Mouse (Mus musculus) activated CD4-positive, CD25-positive, alpha-beta regulatory T cell, adult 4 months (primary cell): Measurements from ENCODE around the gene Snta1. TPM values are rescaled to one million over a fixed set of nuclear protein-coding genes. Genes with fewer than 3 reads are reported as not detected.

Experiments used
- ATAC-seq: one replicate; pipeline ENCODE4 v1.8.0; 2017
- polyA plus RNA-seq, 2 experiments: library from polyadenylated mRNA; unstranded; fragments of 100-300 nt; shearing (Covaris generic); gene quantifications; one replicate each; pipeline ENCODE4 v1.2.1; 2017

Gene Snta1
- polyA plus RNA-seq, 2 experiments from 2014 or later = not detected

DNA sequence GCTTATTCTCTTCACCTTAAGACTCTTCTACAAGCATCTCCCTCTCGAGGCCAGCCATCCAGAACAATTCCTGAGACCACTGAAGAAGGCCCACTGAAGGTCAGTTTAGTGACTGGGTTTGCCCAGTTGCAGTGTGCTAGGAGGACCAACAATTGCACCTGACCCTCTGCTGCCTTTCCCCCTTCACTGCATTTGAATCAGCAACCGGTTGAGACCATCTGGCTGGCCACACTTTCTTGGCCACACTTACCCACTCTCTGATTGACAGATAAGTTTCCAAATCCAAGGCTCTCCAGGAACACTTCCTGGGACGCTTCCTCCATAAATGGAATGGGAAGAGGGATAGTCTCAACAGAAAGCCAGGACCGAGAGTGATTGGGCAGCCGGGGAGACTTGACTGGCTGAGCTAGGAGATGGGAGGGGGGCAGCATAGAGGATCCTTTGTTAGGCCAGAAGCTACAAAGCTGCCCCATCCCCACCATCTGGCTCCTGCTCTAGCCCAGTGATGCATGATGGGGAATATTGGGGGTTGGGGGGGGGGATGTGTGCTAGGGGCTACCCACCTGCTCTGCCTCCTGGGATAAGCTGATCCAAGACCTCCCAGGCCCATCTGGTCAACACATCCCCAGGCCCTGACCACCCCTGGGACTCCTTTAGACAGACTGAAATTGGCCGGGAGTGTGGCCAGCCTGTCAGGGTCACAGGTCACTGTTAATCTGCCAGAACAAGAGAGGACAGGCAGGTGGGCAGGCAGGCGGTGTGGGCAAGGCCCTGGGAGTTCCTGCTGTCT is 13.2 kb upstream of the Snta1 start:
- no peak for ATAC-seq

DNA sequence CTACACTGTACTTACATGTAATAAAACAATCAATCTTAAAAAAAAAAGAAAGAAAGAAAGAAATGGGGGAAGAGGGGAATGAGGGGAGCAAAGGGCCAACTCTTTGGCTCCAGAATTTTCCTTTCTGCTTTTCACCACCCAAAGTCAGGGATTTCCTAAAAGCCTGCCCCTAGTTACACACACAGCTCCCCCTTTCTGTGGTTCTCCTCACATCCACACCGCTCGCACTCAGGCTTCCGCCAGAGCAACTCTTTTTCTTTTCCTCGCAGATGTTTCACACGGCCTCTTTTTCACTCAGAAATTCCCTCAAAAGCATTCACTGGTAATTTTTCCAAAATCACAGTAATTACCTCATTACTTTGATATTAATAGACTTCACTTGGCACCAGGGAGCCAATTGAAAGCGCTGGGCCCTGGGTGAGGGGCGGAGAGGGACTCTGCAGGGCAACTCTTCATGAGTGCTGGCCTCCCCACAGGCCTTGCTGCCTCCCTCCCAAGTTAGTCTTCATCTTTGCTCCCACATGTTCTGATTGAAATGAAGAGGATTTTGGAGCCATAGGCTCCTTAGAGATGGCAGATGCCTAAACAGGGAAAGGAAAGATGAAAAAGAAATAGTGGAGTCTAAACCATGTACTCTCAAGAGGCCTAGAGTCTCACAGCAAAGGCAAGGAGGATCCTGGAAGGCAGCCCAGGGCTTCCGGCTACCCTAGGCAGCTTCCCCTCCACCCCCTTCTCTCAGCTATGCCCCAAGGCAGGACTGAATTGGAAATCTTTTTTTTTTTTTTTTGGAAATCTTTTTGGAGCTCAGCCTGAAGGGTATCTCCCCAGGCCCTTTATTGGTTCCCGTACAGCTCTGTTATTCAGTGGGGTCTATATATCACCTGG is 12.0 kb upstream of the Snta1 start:
- ATAC-seq = no peak

DNA sequence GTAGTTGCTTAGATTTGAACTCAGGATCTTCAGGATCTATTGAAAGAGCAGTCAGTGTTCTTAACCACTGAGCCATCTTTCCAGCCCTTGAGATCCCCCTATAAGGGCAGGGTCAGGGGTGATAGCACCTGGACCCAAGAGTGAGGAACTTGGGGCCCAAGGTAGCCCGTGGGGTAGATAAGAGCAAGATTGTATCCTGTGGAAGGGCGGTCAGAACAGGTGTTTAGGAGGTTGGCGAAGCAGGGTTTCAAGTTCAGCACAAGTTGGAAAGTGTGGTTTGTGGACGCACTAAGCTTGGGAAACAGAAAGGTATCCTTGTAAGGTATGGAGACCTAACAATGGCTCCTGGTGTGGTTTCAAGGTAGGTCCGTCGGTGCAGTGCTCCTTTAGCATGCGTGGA is 10.1 kb upstream of the Snta1 start:
- ATAC-seq = no peak

DNA sequence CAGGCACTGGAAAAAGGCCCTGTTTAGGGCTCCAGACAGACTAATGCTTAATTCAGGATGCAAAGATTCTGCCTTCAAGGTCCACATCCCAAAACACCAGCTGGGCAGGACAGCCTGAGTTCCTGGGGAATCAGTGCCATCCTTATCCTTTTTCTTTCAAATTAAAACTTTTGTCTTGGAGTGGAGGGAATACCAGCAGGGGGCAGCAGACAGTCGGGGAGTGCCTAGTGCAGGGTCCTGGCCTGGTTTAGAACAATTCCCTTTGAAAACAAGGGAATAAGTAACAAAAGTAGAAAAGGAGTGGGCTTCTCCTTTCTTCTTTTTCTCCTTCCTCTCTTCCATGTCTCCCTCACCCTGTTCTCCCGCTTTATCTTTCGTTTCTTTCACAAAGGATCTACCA is 9.2 kb upstream of the Snta1 start:
- ATAC-seq = no peak

DNA sequence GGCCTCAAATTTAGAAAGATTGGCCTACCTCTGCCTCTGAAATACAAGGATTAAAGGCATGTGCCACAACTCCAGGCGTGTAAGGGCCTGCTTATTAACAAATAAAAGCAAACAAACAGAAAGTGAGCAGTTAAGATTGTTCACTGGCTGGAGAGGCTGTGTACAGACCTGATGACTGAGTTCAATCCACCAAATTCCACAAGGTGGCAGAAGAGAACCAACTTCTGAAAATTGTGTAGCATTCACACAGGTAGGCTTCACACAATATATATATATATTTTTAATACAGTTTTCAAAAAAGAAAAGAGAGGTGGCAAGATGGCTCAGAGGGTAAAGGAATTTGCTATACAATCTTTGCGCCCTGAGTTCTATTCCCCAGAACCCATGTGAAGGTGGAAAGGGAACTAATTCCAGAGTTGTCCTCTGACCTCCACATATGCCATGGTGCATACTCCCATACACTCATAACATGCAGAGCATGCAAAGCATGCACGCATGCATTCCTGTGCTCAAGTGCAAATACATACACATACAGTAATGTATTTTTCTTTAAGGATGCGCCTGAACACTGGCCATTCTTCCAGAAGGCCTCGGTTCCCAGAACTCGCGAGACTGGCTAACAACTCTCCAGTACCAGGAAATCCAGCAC is 4.2 kb upstream of the Snta1 start:
- peak; percentile 55 for ATAC-seq

DNA sequence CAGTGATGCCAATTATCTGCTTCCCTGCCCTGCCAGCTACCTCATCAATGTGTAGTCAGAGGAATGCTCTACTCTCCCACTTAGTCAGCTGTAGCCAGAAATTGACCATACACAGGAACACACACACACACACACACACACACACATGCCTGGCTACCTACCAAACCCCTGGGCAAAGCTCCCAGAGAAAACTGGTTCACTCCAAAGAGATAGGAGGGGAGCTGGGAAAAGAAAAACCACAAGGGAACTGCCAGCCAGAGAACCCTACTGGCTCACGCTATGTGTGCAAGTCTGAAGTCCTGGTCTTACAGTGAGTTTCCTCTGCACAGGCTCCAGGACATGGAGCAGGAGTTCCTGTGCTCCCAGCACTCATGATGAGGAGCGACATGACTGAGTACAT is 2.5 kb upstream of the Snta1 start:
- no peak for ATAC-seq

DNA sequence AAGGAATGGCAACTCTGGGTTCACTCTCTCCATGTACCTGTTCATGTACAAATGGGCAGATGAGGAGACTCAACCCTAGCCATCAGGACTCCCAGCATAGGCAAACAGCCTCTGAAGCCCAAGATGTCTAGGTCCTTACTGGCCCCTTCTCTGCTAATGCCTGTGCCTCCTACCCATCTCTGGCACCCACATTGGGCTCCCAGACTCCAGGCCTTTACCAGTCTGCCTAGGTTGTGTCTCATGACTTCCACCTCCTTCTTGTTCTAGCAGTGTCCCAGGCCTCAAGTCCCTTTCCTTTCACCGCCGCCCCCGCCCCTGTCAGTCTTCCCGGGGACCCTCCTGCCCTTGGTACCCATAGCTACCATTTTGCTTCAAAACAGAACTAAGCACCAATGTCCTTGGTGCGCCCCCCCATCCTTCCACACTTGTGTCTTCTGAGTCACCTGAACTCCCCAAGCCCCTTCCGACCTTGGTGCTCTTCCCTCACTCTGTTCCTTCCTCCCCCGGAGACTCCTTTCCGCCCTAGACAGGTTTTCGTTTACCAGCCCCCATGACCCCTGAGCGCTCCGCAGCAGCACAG is 746 bp downstream of the Snta1 start:
- ATAC-seq = no peak

DNA sequence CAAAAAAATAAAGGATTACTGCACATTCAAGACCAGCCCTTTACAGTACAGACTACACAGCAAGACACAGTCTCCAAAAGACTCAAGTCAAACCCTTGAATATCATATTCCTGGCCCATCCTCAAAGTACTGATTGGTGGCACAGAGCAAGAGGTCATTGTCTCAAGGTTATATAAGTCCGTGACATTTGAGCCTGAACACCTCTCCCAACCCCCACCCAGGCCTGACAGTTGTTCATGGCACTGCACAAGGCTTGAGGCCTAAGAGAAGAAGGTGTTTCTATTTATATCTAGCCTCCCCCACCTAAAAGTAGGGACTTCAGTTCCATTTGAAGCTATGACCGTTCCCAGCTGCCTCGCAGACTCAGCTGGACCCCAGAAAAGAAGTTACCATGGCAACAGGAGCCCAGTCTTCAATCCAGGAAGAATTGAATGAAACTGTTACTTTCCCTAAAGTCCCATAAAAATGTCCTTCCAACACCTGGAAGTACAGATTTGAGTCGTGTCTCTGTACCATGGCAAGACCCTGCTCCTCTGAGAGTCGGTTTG is 2.4 kb downstream of the Snta1 start:
- no peak for ATAC-seq

DNA sequence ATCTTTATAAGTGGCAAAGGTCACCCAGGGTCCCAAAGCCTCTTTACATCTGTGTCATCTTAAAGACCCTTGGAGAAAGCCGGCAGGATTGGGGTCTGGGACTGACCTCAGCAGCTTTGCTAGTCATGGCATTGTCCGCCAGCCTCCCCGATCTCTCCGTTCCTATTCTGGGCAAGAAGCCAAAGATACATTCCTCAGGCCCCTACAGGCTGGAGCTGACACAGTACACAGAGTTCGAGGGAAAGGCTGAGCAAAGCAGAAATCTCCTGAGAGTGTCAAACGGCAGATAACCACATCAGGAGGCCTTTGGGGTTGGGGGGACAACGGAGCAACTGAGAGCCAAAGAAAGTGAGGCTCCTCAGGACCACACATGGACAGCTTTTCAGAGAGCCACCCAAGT is 5.1 kb downstream of the Snta1 start:
- no peak for ATAC-seq

DNA sequence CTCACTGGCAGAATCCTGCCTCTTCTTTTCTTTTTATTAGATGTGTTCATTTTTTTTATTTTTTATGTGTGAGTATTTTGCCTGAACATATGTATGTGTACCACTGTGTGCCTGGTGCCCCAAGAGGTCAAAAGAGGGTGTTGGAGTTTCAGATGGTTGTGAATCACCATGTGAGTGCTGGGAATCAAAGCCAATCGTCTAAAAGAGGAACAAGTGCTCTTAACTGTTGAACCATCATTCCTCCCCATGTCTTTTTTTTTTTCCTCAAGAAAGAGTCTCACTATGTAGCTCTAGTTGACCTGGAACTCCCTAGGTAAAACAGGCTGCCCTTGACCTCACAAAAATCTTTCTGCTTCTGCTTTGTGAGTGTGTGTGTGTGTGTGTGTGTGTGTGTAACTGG is 5.9 kb downstream of the Snta1 start:
- ATAC-seq = no peak

DNA sequence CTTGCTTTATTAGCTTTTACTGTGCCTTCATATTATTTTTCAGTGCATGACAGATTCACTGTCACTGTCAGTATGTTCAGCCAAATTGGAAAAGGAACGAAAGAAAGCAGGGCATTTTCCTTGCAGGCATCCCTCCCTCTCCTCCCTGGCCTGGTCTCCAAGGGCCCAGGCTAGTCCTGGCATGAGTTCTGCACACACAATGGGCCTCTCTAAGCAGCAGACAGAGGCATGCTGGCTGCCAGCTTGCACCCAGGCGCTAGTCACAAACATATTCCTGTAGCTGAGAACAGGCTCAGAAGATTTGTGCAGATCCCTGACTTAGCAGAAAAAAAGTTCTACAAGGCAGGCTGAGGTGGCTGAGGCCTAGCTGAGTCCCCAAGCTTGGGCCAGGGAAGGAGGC is 8.6 kb downstream of the Snta1 start:
- no peak for ATAC-seq

DNA sequence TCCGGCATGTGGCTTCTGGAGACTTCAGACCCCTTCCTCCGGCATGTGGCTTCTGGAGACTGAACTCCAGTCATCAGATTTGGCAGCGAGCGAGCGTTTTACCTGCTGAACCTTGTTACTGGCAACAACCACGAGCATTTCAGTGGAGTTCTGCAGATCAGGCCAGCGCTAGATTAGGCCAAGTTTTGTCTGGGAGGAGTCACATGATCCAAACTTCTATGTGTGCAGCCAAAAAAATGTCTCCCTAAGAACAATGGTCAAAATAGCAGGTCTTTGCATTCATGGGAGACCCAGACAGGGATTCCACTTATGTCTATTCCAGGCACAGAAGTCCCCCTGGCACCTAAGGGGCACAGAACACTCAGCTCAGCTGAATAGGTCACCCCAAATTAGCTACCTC is 9.6 kb downstream of the Snta1 start:
- ATAC-seq = no peak

DNA sequence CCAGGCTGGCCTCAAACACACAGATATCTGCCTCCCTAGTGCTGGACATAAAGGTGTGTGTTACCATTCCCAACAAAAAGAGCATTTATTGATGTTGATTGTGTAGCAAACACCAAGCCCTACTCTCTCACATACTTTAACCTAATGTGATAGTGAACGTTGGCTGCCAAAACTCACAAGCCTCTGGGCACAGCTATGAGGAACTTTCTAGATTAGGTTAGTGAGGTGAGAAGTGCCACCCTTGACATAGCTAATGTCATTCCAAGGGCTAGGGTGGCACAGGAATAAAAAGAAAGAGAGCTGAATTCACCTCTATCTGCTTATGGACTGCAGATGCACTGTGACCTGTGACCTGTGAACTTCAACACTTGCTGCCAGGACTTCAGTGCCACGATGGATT is 11.4 kb downstream of the Snta1 start:
- no peak for ATAC-seq

DNA sequence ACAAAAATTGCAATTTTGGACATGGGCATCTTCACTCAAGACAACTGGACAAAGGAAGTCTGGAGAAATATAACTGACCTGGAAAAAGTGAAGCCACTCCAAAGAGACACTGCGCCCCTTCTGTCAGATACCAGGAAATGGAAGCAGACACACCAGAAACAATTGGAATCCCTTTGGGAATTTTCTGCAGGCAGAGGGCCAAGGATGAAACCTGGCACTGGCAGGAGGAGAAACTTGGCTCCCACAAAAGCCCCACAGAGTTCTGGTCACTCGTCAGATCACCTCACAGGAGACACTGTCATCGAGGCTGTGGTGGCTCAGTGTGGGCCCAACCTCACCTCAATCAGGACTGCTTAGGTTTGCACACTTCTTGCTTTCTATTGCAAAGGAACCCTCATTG is 13.3 kb downstream of the Snta1 start:
- ATAC-seq = no peak

DNA sequence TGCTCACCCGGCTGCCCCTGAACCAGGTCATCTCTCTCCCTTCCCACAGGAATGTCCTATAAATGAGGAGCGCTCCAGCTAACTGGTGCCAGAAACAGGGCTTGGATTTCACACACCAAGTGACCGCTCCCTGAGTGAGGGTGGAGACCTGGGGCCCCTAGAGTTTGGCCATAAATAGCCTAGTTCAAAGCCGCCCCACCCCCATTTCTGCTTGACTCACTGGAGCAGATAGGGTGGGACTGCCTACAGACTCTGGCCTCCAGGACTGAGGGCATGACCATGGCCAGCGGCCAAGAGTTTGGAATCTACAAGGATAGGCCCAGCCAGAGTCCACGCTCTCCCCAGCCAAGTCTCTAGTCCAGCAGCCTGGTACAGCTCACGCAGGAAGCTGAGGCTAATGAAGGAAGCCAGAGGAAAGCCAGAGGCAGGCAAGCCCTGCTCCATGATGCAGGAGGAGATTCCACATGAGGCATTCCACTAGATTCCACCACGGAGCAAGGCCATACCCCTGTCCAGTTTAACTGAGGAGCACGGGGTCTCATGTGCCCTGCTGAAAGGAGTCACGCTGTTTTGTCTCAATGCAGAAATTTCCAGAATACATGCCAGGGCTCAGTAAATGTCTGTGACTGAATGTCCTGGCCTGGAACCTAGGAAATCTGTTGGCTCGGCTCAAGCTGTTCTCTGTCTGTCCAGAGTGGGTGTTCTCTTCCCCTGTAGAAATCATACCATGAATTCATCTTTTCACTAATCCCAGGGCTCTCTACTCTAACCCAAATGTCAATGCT is 17.5 kb downstream of the Snta1 start:
- ATAC-seq = no peak

DNA sequence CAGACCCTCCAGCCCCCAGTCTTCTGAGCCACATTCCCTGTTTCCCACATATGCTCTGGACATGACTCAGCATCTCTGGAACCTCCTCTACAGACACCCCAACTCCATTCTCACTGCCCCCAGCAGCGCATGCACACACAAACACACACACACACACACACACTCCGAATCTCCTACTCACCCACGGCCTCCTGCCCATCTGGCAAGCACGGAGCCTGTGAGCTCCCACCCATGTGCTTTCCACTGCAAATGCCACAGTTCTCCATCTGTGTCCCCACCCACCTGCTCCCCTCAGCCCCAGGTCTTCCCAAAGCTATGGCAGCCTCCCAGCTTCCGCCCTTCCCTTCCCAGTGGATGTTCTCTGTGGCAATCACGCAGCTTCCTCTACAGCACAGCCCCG is 28.8 kb downstream of the Snta1 start:
- no peak for ATAC-seq

DNA sequence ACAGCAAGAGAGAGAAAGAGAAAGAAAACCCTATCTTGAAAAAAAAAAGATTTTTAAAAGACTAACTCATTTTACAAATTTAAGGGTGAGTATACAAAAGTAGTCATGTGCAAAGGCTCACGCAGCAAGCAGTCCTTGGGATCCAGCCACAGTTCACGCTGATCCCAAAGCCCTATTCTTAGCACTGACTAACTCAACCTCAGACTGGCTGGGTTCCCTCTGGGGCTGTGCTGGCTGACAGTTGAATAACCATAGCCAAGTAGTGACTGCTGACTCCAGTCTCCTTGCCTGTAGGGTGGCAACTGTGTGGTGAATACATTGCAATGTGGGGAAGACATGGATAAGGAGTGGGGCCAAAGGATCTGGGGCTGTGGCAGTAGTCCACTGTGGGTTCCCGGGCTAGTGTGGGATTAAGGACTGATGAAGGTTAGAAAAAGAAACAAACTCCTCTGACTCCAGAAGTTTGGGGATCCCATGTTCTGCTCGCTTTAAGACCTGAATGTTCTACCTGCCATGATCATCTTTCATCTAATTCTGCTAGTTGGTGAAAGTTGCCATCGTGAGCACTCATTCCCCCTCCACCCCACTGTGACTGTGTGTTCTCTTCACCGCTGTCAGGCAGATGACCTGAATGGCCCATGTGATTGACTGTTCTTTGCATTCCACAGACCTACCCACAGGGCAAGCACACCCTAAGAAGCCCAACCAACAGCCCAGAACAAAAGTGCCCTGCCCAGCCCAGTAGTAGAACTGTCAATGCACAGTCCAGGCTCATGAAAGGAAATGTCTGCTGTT is 32.9 kb downstream of the Snta1 start:
- no peak for ATAC-seq

DNA sequence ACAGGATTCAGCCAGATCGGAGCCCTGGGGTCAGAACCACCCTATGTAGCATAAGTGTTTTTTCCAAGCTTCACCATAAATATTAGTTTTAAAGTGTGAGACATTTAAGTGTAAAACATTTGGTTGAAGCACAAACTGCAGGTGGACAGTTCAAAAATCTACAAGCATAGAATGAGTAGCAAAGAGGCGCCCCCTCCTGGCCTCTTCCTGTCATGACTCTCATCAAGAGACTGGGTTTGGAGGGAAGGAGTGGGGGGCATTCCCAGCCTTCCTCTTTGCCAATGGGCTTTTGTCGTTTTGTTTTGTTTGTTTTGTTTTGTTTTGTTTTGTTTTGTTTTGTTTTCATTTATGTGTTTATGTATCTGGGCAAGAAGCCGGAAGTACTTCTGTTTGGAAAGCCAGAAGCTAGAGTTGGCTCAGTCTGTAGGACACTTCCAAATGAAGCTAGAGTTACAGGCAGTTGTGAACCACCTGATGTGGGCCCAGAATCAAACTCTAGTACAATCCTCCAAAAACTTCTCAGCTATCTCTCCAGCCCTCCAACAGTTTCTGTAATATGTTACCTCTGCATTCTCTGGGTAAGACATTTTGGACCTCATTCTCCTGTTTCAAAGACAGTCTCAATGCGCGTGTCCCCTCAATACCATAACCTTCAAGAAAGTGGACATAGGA is 33.8 kb downstream of the Snta1 start:
- ATAC-seq = peak; percentile 67

DNA sequence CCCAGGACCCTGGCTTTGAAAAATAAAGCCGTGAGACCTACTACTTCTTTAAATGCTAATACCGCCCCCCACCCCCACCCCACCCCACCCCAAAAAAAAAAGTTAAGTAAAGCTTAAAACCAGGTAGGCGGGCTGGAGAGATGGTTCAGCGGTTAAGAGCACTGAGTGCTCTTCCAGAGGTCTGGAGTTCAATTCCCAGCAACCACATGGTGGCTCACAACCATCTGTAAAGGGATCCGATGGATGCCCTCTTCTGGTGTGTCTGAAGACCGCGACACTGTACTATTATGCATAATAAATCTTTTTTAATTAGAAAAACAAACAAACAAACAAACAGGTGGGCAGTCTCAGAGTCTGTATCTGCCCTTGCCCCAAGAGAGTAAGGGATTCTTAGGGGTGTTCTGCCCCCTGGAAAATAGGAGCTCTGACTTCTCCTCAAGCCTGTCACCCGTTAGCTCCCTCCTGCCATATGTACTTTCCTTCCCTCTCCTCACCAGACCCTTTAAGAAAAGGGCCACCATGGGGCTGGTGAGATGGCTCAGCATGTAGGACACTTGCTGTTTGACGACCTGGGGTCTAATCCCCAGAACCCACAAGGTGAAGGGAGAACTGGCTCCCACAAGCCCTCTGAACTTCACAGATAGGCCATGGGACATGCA is 34.9 kb downstream of the Snta1 start, which contains the start of gene Cdk5rap1:
Gene Cdk5rap1, minus strand, starts transcription at position 169 of the 659 bp plus-strand sequence.
- ATAC-seq = no peak
